Mouse (Mus musculus): Measurements from ENCODE around the gene A630095N17Rik. TPM values are rescaled to one million over a fixed set of nuclear protein-coding genes. Genes with fewer than 3 reads are reported as not detected.
A peak's percentile ranks its signal among the peaks of the same experiment; 100 is the strongest.

Gene A630095N17Rik
- polyA plus RNA-seq, 1 experiment from 2014 or later: not detected

DNA sequence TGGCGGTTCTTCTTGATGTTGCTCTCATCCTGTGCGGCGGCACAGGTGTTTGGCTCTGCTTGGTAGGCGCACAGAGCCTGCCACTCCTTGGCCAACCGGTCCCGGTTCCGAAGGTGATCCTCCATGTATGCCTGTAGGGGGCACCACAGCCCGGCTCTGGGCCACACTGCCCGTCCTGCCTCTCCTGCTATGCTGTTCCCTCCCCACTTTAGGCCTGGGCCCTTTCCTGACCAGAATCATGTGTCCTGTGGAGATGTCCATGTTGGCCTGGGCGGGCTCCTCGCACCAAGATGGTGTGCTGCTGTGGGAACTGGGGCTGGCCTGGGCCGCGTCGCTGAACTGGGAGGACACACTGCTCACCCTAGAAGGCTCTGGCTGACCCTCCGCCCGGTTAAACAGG is 21.1 kb upstream of the A630095N17Rik start:
- Histone ChIP-seq H3K27ac (replicated peaks) (no peak overlapping the region), H3K4me3 (no peak overlapping the region), H3K4me1 (peaks cover 24% of the 10 kb centered on the region), H3K36me3 (no peaks in the 10 kb centered on the region), H3K9ac (no peak overlapping the region), H3K27me3 (replicated peaks) (peaks cover 23% of the 10 kb centered on the region), H3K9me3 (no peaks in the 10 kb centered on the region), H3K4me2 (no peak overlapping the region)
- ATAC-seq (ENCODE audit: extremely low read depth, insufficient number of reproducible peaks, low FRiP score, low TSS enrichment): no peak
- WGBS: 60% methylated on average over 16 of the region's 16 CpGs

DNA sequence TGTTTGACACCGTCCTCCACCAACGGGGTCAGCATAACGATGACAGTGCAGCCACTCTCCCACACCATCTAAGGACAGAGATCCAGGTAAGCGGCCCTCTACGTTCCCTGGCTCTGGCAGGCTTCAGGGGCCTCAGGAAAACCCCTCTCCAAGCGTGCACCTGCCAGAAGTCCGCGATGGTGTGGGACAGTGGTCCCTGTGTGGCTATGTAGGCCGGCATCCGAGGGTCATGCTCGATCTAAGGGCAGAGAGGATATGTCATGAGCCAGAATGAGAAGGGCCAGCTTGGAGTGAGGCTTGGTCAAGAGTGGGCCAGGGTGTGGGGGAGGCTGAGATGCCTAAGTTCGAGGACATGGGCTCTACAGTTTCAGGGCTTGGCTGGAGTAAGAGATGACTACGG is 20.4 kb upstream of the A630095N17Rik start:
- WGBS: 55% methylated on average over 13 of the region's 13 CpGs
- Histone ChIP-seq H3K27me3 (replicated peaks) (peaks cover 22% of the 10 kb centered on the region), H3K36me3 (no peaks in the 10 kb centered on the region), H3K4me3 (no peak overlapping the region), H3K9ac (no peak overlapping the region), H3K4me2 (no peak overlapping the region), H3K9me3 (no peaks in the 10 kb centered on the region), H3K4me1 (peaks cover 31% of the 10 kb centered on the region), H3K27ac (replicated peaks) (no peak overlapping the region)
- no peak for ATAC-seq (ENCODE audit: extremely low read depth, insufficient number of reproducible peaks, low FRiP score, low TSS enrichment)

DNA sequence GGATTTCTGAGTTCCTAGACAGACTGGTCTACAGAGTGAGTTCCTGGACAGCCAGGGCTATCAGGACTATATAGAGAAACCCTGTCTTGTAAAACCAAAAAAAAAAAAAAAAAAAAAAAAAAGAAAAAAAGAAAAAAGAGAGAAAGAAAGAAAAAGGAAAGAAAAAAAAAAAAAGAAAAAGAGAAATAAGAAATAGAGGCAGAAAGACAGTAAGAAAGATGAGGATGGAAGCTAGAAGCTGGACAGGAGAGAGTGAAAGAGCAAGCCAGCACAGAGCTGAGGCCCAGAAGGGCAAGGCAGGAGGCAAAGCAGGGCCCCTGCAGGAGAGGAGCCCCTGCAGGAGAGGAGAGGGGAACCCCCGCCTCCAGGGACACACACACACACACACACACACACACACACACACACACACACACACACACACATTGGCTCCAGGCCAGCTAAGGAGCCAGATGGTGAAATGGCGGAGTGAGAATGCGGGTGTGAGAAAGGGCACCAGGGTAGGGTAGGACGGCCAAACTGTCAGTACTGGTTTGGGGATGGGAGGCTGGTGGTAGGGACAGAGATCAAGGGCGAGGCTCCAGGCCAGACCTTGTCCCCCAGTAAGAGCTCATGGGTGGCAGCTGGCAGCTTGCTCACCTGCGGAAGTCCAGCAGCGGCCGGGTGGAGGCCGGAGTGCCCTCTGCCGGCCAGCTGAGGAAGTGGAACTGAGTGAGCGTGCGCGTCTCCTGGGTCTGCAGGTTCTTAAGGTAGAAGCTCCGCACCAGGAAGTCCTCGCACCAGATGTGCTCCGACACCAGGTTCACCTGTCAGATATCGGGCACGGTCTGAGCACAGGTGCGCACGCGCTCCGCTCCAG is 19.4 kb upstream of the A630095N17Rik start:
- no peaks in the 10 kb centered on the region for H3K9me3 ChIP-seq
- 7% methylated on average over 21 of the region's 22 CpGs for WGBS
- H3K9ac ChIP-seq: peak overlapping the region; percentile 69
- H3K27ac ChIP-seq (replicated peaks): no peak overlapping the region
- no peaks in the 10 kb centered on the region for H3K36me3 ChIP-seq
- peaks cover 19% of the 10 kb centered on the region for H3K27me3 ChIP-seq (replicated peaks)
- H3K4me1 ChIP-seq: peaks cover 40% of the 10 kb centered on the region
- peak overlapping the region; percentile 63 for H3K4me2 ChIP-seq
- peak overlapping the region; percentile 31 for H3K4me3 ChIP-seq
- ATAC-seq (ENCODE audit: extremely low read depth, insufficient number of reproducible peaks, low FRiP score, low TSS enrichment): no peak

DNA sequence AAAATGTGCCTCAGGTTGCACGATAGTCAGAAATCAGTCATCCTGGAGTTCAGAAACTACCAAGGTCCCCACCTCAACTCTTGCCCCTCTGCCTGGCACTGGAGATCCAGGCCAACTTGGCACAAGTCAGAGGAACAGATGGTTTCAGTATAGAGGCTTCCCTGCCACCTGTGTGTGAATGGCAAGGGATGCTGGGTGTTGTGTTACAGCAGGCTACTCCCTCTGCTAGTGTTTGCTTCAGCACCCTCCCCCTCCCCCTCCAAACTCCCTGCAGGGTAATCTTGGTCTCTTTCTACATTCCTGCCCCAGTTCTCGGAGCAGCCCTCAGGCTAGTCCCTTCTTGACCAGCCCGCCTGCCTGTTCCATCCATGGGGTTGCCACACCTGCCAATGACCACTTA is 18.6 kb upstream of the A630095N17Rik start:
- Histone ChIP-seq H3K4me1 (peaks cover 40% of the 10 kb centered on the region), H3K9me3 (no peaks in the 10 kb centered on the region), H3K36me3 (no peaks in the 10 kb centered on the region; the same call in 1 of the 2 replicates), H3K27ac (replicated peaks) (no peak overlapping the region), H3K27me3 (replicated peaks) (peaks cover 19% of the 10 kb centered on the region), H3K4me2 (no peak overlapping the region), H3K9ac (no peak overlapping the region), H3K4me3 (no peak overlapping the region)
- ATAC-seq (ENCODE audit: extremely low read depth, insufficient number of reproducible peaks, low FRiP score, low TSS enrichment): no peak
- WGBS: 71% methylated on average over 3 of the region's 3 CpGs

DNA sequence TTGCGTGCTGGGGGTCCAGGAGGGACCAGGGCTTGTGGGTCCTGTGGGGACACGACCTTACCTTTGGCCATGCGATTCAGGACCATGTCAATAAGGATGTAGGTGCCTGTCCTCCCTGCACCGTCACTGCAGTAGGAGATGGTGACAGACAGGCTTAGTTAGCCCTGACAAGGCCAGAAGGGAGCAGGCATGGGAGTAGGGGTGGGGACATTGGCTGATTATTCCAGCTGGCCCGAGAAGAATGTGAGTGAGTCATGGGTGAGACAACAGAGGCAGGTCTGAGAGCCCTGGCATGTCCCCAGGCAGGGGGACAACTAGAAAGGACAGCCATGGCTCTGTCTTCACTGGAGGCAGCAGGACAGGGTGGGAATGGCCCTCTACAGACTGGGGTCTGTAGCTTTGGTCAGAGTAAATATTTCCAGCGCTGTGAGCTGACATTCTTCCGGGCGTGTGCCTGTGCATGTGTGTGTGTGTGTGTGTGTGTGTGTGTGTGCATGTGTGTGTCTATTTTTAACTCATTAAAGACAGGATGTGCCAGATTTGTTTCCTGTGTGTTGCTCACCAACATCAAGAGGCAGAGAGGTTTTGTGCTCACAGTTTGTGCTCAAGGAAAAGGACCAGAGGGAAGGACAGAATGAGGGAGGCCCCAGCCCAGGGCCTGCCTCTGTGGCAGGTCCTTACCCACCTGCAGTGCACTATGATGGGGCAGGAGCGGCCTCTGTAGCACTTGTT is 16.3 kb upstream of the A630095N17Rik start:
- Histone ChIP-seq H3K36me3 (peaks cover 11% of the 10 kb centered on the region), H3K27ac (replicated peaks) (peak overlapping the region; percentile 96), H3K4me2 (peak overlapping the region; percentile 28), H3K9me3 (no peaks in the 10 kb centered on the region), H3K4me1 (peaks cover 40% of the 10 kb centered on the region), H3K4me3 (no peak overlapping the region), H3K9ac (peak overlapping the region; percentile 72), H3K27me3 (replicated peaks) (peaks cover 11% of the 10 kb centered on the region)
- WGBS: 28% methylated on average over 9 of the region's 9 CpGs
- peak; percentile 39; the same call in 1 of the 2 replicates for ATAC-seq (ENCODE audit: extremely low read depth, insufficient number of reproducible peaks, low FRiP score, low TSS enrichment)

DNA sequence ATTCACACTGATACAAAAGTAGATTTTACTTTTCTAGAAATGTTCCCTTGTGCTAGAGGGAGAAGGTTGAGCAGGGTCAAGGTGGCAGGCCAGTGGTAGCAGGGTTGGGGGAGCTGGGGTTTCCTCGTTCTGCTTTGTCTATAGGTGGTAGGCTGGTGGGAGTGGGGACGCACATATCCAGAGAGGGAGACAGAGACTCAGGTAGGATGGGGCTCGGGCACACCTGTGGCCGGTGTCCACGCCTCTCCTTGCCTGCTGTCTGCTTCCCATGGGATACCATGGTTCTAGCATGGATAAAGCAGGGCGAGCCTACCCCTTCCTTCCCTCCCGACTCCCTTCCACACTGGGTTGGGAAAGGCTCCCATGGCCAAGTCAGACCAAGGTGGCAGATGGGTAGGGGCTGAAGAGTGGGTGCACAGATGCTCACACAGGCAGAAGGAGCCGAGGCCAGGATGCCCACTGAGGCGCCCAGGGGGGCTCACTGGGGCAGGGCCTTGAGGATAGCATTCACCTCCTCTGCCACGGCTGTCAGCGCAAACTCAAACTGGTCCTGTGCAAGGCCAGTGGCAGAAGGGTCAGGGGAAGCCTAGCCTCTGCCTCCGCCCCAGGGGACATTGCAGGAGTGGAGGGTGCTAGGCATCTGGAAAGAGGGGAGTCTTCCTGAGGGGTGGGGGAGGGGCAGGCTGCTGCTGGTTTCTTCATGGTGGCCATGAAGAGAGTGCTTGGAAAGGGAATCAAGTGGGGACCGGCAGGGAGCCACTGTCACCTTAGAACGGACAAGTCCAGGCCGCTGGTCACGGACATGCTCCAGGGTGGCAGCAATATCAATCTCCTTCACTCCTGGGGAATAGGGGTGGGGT is 15.4 kb upstream of the A630095N17Rik start:
- WGBS: 81% methylated on average over 16 of the region's 16 CpGs
- Histone ChIP-seq H3K27ac (replicated peaks) (peak overlapping the region; percentile 96), H3K4me1 (peaks cover 40% of the 10 kb centered on the region), H3K4me2 (peak overlapping the region; percentile 28; the same call in 1 of the 2 replicates), H3K27me3 (replicated peaks) (peaks cover 2% of the 10 kb centered on the region), H3K9me3 (no peaks in the 10 kb centered on the region), H3K9ac (peak overlapping the region; percentile 72), H3K36me3 (peaks cover 20% of the 10 kb centered on the region), H3K4me3 (no peak overlapping the region)
- ATAC-seq (ENCODE audit: extremely low read depth, insufficient number of reproducible peaks, low FRiP score, low TSS enrichment): no peak

DNA sequence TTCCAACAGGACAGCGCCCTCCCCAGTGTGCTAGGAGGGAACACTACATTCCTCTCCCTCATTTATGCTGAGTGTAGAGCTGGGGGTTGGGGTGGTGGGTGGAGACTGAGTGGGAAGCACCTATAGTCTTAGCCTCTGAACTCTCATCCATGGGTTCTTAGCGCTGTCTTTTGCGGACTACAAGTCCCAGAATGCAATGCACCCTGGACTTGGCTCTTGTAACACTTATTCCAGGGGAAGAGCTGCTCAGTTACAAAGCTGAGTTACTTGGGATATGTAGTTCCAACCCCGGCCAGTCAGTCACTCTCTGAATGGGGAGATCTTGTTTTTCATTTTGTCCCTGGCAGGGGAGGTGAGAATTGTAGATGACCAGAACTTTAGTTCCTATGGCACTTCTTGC is 12.9 kb upstream of the A630095N17Rik start:
- ATAC-seq (ENCODE audit: extremely low read depth, insufficient number of reproducible peaks, low FRiP score, low TSS enrichment): no peak

DNA sequence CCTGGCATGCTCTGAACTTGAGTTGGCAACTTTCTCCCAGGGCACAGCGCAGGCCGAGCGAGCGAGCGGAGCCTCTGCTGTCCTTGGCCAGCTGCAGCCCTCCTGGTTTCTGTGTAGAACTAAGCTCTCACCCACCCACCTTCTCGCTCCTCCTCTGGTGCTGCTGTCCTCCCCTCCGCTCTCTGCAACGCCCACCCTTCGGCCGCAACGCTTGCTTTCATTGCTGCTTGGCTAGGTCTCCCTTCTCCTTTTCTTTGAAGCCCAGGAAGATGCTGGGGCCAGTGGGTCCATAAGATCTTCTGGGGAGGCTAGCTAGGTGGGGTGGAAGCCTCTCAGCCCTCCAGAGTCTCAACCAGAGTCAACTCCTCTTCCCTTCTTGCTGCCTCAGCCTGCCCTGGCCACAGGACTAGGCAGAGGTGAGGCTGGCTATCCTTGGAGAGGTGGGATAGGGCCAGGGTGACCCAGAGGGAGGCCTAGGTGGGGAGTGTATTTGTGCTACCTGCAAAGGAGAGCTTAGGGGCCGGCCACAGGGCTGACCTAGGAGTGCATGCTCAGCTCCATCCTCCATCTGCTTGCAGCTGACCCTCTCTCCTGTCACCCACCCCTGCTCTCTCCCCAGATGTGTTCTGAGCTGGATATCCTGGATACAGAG is 12.4 kb upstream of the A630095N17Rik start:
- H3K9ac ChIP-seq: no peak overlapping the region
- WGBS: 87% methylated on average over 12 of the region's 12 CpGs
- no peaks in the 10 kb centered on the region for H3K9me3 ChIP-seq
- no peaks in the 10 kb centered on the region for H3K27me3 ChIP-seq (replicated peaks)
- H3K36me3 ChIP-seq: peaks cover 50% of the 10 kb centered on the region
- H3K4me1 ChIP-seq: peaks cover 28% of the 10 kb centered on the region
- no peak for ATAC-seq (ENCODE audit: extremely low read depth, insufficient number of reproducible peaks, low FRiP score, low TSS enrichment)
- no peak overlapping the region for H3K4me3 ChIP-seq
- no peak overlapping the region for H3K4me2 ChIP-seq
- no peak overlapping the region for H3K27ac ChIP-seq (replicated peaks)

More for the DNA sequence above, 12.9 kb upstream of the A630095N17Rik start:
- Histone ChIP-seq H3K36me3 (peaks cover 45% of the 10 kb centered on the region), H3K9me3 (no peaks in the 10 kb centered on the region), H3K4me3 (no peak overlapping the region), H3K27ac (replicated peaks) (no peak overlapping the region), H3K9ac (no peak overlapping the region), H3K4me1 (peaks cover 32% of the 10 kb centered on the region), H3K4me2 (no peak overlapping the region), H3K27me3 (replicated peaks) (no peaks in the 10 kb centered on the region)
- 18% methylated on average over 4 of the region's 4 CpGs for WGBS

DNA sequence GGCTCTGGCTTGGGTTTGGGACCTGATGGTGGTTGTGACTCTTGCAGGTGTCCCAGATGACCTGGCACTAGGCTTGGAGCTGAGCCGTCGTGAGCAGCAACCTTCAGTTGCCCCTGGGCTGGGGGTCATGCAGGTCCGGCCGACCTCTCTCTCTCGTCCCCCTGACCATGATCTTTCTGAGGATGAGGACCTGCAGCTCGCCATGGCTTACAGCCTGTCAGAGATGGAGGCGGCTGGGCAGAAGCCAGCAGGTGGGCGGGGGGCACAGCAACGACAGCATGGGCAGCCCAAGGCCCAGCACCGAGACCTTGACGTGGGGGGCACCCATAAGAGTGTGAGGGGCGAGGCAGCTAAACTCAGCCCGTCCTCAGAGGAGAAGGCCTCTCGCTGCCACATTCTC is 11.5 kb upstream of the A630095N17Rik start:
- H3K4me2 ChIP-seq: no peak overlapping the region
- H3K27me3 ChIP-seq (replicated peaks): no peaks in the 10 kb centered on the region
- peaks cover 50% of the 10 kb centered on the region for H3K36me3 ChIP-seq
- H3K4me1 ChIP-seq: peaks cover 24% of the 10 kb centered on the region
- H3K9ac ChIP-seq: no peak overlapping the region
- WGBS: 85% methylated on average over 14 of the region's 14 CpGs
- H3K27ac ChIP-seq (replicated peaks): no peak overlapping the region
- no peaks in the 10 kb centered on the region for H3K9me3 ChIP-seq
- no peak for ATAC-seq (ENCODE audit: extremely low read depth, insufficient number of reproducible peaks, low FRiP score, low TSS enrichment)
- H3K4me3 ChIP-seq: no peak overlapping the region

DNA sequence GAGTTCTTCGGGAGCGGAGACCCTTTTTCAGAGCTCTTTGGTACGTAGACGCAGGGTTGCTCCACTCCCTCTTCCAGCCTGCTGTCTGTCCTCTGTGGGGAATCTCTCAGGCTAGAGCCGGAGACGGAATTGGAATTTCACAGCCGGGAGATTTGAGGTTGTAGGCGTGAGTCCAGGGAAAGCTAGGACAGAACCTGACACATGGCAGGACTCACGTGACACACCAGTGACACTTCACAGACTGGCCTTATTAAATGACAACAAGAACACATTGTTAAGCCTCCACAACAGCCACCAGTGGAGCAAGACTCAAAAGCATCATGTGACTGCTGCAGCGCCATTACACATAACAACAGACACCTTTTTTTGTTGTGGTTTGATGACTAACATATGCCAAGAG is 7.7 kb upstream of the A630095N17Rik start:
- H3K27ac ChIP-seq (replicated peaks): no peak overlapping the region
- ATAC-seq (ENCODE audit: extremely low read depth, insufficient number of reproducible peaks, low FRiP score, low TSS enrichment): no peak
- WGBS: 66% methylated on average over 10 of the region's 10 CpGs

More for the DNA sequence above, 7.7 kb upstream of the A630095N17Rik start:
- Histone ChIP-seq H3K4me3 (no peak overlapping the region), H3K4me2 (no peak overlapping the region), H3K9ac (no peak overlapping the region), H3K9me3 (no peaks in the 10 kb centered on the region), H3K27me3 (replicated peaks) (no peaks in the 10 kb centered on the region), H3K4me1 (peaks cover 29% of the 10 kb centered on the region), H3K36me3 (peaks cover 50% of the 10 kb centered on the region)
